8 mouse cellular contexts compared by ENCODE assay signal in the genomic region with DNA sequence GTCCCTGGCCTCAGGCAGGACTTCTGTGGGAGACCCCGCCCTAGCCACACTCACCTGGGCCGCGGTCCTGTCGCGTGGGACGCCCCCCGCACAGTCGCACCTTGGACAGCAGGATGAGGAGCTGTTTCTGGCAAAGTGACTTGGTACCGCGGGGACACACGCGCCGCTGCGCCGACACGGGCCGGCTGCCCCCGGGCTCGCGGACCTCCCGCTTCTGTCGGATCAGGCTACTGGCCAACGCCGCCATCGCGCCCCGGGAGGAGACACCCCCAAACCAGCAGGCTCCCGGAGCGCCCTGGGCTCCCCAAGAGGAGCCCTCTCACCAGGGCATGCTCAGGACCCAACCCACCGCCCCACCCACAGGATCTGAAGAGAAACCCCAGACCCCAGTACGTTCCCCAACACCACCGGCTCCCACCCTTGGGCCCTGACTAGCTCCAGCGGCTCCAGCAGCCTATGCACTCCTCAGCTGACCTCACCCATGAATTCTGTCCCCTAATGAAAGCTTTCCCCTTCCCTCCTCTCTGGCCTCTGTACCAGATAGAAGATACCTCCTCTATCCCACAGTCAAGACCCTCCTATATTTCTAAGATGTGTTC. TPM values are rescaled to one million over a fixed set of nuclear protein-coding genes. Genes with fewer than 3 reads are reported as not detected.
DNase-seq lines count a peak whose midpoint lies in the region; ATAC-seq and TF ChIP-seq lines count a peak whose summit lies in the region.

Gene Fgf11 (minus strand): TSS at position 479 of the 599 bp plus-strand sequence.

- H3K27ac ChIP-seq in layer of hippocampus, adult 2 months = peak within 1 kb of the TSS; percentile 82
- H3K27ac ChIP-seq in embryonic facial prominence, embryonic 10.5 days (replicated peaks) = peak within 1 kb of the TSS; percentile 91
- H3K27ac ChIP-seq in heart, embryonic 16.5 days (ENCODE audit: low read length) = peak within 1 kb of the TSS; percentile 52
- 0 out of 2 replicates have a peak within 1 kb of the TSS, but pooled peaks have one; percentile 42 for H3K27ac ChIP-seq in limb, embryonic 11.5 days (replicated peaks; ENCODE audit: low read depth, low read length)
- peak within 1 kb of the TSS; percentile 34; the same call in 1 of the 2 replicates for H3K27ac ChIP-seq in olfactory bulb, adult 2 months (ENCODE audit: insufficient read depth, low read depth, low read length)

- no peak for TF ChIP-seq CTCF in layer of hippocampus, adult 2 months (conservative IDR thresholded peaks at IDR 0.05)
- no peak for TF ChIP-seq CTCF in olfactory bulb, adult 2 months (IDR thresholded peaks at IDR 0.05; ENCODE audit: insufficient read depth, low read depth, low read length)

- H3K9ac ChIP-seq in heart, embryonic 16.5 days (ENCODE audit: low read length) = peak within 1 kb of the TSS; percentile 80
- H3K9ac ChIP-seq in limb, embryonic 11.5 days (ENCODE audit: low read length) = peak within 1 kb of the TSS; percentile 68

- WGBS in embryonic facial prominence, embryonic 10.5 days = 1% methylated on average over 33 of the region's 33 CpGs
- 3% methylated on average over 33 of the region's 33 CpGs for WGBS in heart, embryonic 16.5 days
- WGBS in limb, embryonic 11.5 days = 2% methylated on average over 33 of the region's 33 CpGs
- 2% methylated on average over 33 of the region's 33 CpGs for WGBS in olfactory bulb, adult 2 months

- H3K4me1 ChIP-seq in embryonic facial prominence, embryonic 10.5 days = peaks cover 63% of the 10 kb centered on the region
- peaks cover 50% of the 10 kb centered on the region for H3K4me1 ChIP-seq in heart, embryonic 16.5 days (ENCODE audit: control insufficient read depth, insufficient read depth, low read length)
- H3K4me1 ChIP-seq in limb, embryonic 11.5 days (ENCODE audit: control insufficient read depth, insufficient read depth, low read length) = peaks cover 42% of the 10 kb centered on the region
- peaks cover 35% of the 10 kb centered on the region for H3K4me1 ChIP-seq in olfactory bulb, adult 2 months (ENCODE audit: control insufficient read depth, insufficient read depth, low read length)

- peaks cover 100% of the 10 kb centered on the region for H3K27me3 ChIP-seq in embryonic facial prominence, embryonic 10.5 days (replicated peaks; ENCODE audit: low read depth, poor library complexity, severe bottlenecking)
- peaks cover 14% of the 10 kb centered on the region for H3K27me3 ChIP-seq in heart, embryonic 16.5 days (ENCODE audit: control insufficient read depth, insufficient read depth, low read length)
- H3K27me3 ChIP-seq in limb, embryonic 11.5 days (ENCODE audit: control insufficient read depth, insufficient read depth, low read length) = peaks cover 70% of the 10 kb centered on the region

- no peak for DNase-seq in layer of hippocampus, adult 2 months (ENCODE audit: low spot score in 2 of 2)
- DNase-seq in layer of hippocampus, adult 9-11 months = no peak
- peak; percentile 43 for DNase-seq in embryonic facial prominence, embryonic 10.5 days (ENCODE audit: low spot score)
- peak; percentile 32 for DNase-seq in limb, embryonic 11.5 days (ENCODE audit: low spot score)
- DNase-seq in ovary, postnatal 10 days (ENCODE audit: low spot score) = no peak
- DNase-seq in right cerebral cortex, postnatal 25 days = no peak

- H3K4me3 ChIP-seq in layer of hippocampus, adult 2 months = peak within 1 kb of the TSS; percentile 63
- H3K4me3 ChIP-seq in embryonic facial prominence, embryonic 10.5 days = peak within 1 kb of the TSS; percentile 67
- H3K4me3 ChIP-seq in heart, embryonic 16.5 days (ENCODE audit: low read length) = peak within 1 kb of the TSS; percentile 74
- H3K4me3 ChIP-seq in limb, embryonic 11.5 days (ENCODE audit: low read depth, low read length) = peak within 1 kb of the TSS; percentile 46
- H3K4me3 ChIP-seq in olfactory bulb, adult 2 months (ENCODE audit: insufficient read depth, low read depth, low read length) = peak within 1 kb of the TSS; percentile 55

- H3K36me3 ChIP-seq in embryonic facial prominence, embryonic 10.5 days (replicated peaks) = no peaks in the 10 kb centered on the region
- no peaks in the 10 kb centered on the region for H3K36me3 ChIP-seq in heart, embryonic 16.5 days (ENCODE audit: control insufficient read depth, insufficient read depth)
- H3K36me3 ChIP-seq in limb, embryonic 11.5 days (ENCODE audit: control insufficient read depth, insufficient read depth, low read length) = no peaks in the 10 kb centered on the region

- ATAC-seq in heart, embryonic 16.5 days (replicated peaks; ENCODE audit: extremely low read depth, insufficient read depth, low FRiP score) = no peak
- no peak for ATAC-seq in limb, embryonic 11.5 days (ENCODE audit: insufficient number of reproducible peaks, low FRiP score, low TSS enrichment, low read depth)

- TF ChIP-seq POLR2A in olfactory bulb, adult 2 months (IDR thresholded peaks at IDR 0.05; ENCODE audit: insufficient read depth, low read depth, low read length) = no peak

- H3K9me3 ChIP-seq in embryonic facial prominence, embryonic 10.5 days = no peaks in the 10 kb centered on the region; the same call in 1 of the 2 replicates
- peaks cover 3% of the 10 kb centered on the region; the same call in 1 of the 2 replicates for H3K9me3 ChIP-seq in heart, embryonic 16.5 days (replicated peaks; ENCODE audit: control insufficient read depth, low read length)
- no peaks in the 10 kb centered on the region for H3K9me3 ChIP-seq in limb, embryonic 11.5 days (ENCODE audit: control insufficient read depth, low read length)

- peak within 1 kb of the TSS; percentile 99 for H3K4me2 ChIP-seq in heart, embryonic 16.5 days (ENCODE audit: low read depth, low read length)
- H3K4me2 ChIP-seq in limb, embryonic 11.5 days (ENCODE audit: low read depth, severe bottlenecking) = peak within 1 kb of the TSS; percentile 91

RNA-seq across cellular contexts. Expression of gene Fgf11, which starts in this region (rescaled TPM):
- 10 to 100 TPM; 25.6 to 28.0 TPM for total RNA-seq in layer of hippocampus, adult 2 months (2021)
- polyA plus RNA-seq in embryonic facial prominence, embryonic 10.5 days (2016; fragmentation: Nextera tagmentation; extraction: Ambion mirVana) = 0.91 and 0.93 TPM in 2 replicates
- polyA plus RNA-seq in heart, embryonic 16.5 days (2015; fragmentation: Nextera tagmentation; extraction: Ambion mirVana) = 2.2 and 3.0 TPM in 2 replicates
- polyA plus RNA-seq in limb, embryonic 11.5 days (2014; fragmentation: Nextera tagmentation; extraction: Ambion mirVana) = 0.36 and 0.67 TPM in 2 replicates
- polyA plus RNA-seq in olfactory bulb, adult 2 months (2012; ENCODE audit: insufficient read depth, insufficient read length, low replicate concordance, missing spikeins) = not detected in 2 replicates

Comparison
In these comparisons a context has a peak if more than half of its experiments do, and no peak if none do; other contexts are left out.
1. Peak in DNase-seq, H3K4me3 ChIP-seq and H3K27ac ChIP-seq in embryonic facial prominence, embryonic 10.5 days; RNA of the gene not detected or under 1 TPM.
2. Peak in DNase-seq, H3K4me3 ChIP-seq, H3K27ac ChIP-seq, H3K9ac ChIP-seq and H3K4me2 ChIP-seq in limb, embryonic 11.5 days; RNA of the gene not detected or under 1 TPM.
3. H3K27ac ChIP-seq: peak in every context shown above with its lines; median percentile 91 in embryonic facial prominence, embryonic 10.5 days; 82 in layer of hippocampus, adult 2 months; 52 in heart, embryonic 16.5 days; 42 in limb, embryonic 11.5 days; 34 in olfactory bulb, adult 2 months.